Mouse (Mus musculus) left cerebral cortex, postnatal 4 days (tissue): ENCODE data around the gene Pcnt. TPM values are rescaled to one million over a fixed set of nuclear protein-coding genes. Genes with fewer than 3 reads are reported as not detected.
A peak's percentile ranks its signal among the peaks of the same experiment; 100 is the strongest.

Experiments
- DNase-seq: peaks from one replicate; pipeline ENCODE4 v3.0.0-alpha.2; 2022
- intact Hi-C: fragments of 180-260 bp; cut with DNase I; formaldehyde crosslinking; loops from one replicate; pipeline ENCODE4 v1.15.1; 2025
- total RNA-seq, 2 experiments: library from RNA; stranded (reverse); gene quantifications; 2 replicates each; pipeline ENCODE4 v1.2.3; 2021

The Pcnt gene
- total RNA-seq, 2 experiments from 2014 or later: 11.5 to 11.6 TPM

DNA sequence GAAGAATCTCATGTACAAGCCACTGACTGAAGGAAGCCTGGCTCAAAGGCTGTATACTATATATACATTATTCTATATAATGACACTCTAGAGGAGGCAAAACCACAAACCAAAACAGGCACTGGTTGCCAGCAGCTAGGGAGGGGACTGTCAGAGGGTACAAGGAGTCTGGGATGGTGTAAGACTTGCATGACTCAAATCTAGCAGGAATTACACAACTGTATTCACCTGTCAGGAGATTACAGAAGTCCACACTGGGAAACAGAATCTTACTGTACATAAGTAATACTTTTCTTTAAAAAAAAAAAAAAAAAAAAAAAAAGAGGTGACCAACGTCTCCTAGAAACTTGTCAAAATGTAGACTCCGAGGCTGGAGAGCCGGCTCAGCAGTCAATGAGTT is 114.0 kb downstream of the Pcnt start:
- intact Hi-C loops: no loop called here
- no peak for DNase-seq

DNA sequence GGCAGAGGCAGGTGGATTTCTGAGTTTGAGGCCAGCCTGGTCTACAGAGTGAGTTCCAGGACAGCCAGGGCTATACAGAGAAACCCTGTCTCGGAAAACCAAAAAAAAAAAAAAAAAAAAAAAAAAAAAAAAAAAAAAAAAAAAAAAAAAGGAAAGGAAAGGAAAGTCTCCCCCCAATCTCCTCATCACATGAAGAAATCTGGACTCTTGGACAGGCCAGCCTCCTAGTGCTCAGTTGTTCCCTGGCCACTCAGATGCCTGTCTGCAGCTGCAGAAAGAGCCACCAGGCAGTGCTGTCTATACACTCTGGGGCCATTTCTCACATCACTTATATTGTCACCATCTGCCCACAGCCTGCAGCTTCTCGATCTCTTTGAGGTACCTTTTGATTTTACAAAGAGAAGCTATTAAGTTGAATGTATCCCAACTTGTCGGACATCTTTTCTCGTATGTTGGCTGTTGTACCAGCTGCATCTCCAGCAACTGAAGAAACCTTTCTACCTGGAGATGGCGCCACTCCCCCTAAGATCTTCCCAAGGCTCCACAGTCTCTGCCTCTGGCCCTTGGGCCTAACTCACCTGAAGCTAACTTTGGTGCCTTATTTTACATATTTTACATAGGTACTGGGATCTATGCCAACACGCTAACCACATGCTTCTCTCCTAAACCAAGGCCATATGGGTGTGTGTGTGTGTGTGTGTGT is 116.1 kb downstream of the Pcnt start:
- peak; percentile 14 for DNase-seq
- intact Hi-C loops: no loop called here

DNA sequence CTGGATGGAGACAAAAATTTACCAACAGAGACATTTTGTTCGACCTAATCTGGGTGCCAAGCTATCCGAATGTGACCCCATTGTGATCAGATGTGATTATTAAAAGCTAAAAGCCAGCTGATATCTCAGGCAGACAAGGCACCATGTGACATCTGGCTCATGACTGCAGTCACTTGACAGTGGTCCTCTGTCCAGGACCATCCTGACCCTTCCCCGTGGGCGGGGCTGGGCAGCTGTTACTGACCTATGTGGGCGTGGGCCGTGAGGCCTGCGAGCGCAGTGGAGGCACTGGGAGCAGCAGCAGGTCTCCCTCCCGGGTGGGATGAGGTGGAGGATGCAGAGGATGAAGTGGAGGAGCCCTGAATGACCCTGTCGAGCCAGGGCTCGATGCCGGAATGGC is 125.0 kb downstream of the Pcnt start:
- no peak for DNase-seq
- intact Hi-C loops: no loop called here

DNA sequence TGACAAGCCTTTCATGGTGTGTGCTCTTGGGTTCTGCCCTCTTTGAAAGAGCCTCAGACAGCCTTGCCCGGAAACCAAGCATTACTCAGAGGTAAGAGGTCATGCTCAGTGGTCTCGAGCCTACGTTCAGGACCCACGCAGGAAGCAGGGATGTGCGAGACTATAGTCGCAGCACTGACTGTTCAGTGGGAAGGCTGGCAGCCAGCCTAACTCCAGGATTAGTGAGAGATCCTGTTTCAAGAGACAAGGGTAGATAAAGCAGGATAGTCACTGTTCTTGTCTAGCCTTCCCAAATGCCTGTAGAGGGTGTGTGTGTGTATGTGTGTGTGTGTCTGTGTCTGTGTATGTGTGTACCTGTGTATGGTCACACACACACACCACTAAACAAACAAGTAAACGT is 126.4 kb downstream of the Pcnt start:
- intact Hi-C loops: no loop called here
- DNase-seq: no peak

DNA sequence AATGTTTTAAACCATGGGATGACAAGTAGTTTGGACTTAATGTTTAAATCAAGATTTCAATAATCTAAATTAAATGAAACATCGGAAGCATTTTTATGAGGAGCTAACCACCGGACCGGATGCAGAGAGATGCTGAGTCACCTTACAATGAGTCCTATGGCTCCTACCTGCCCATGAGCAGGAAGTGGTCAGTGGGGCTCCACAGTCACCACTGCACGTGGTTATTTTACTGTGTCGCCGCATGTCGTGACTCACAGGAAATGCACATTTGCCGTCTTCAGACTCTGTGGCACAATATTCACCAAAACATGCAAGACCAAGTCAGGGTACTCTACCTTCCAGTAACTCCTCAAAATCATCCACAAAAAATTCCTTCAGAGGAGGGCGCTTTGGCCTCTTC is 135.8 kb downstream of the Pcnt start:
- intact Hi-C loops: no loop called here
- no peak for DNase-seq

Other genes with a start within 250 kb of the Pcnt start
- 100 to 1,000 TPM; 145 to 146 TPM for gene Prmt2, start 204.9 kb downstream of the Pcnt start, total RNA-seq
- 1 to 10 TPM; 5.4 to 6.4 TPM for gene S100b, start 188.9 kb downstream of the Pcnt start, total RNA-seq
- 10 to 100 TPM; 75.7 to 77.0 TPM for gene Dip2a, start 97.5 kb downstream of the Pcnt start, total RNA-seq
- gene AC141477.1, start 2.3 kb downstream of the Pcnt start, total RNA-seq: not detected
- gene 2610028H24Rik, start 6.3 kb upstream of the Pcnt start, total RNA-seq: not detected
- 10 to 100 TPM; 59.3 to 61.9 TPM for gene Mcm3ap, start 26.1 kb upstream of the Pcnt start, total RNA-seq
- gene Ybey, start 26.3 kb upstream of the Pcnt start, total RNA-seq: 1 to 10 TPM; 3.8 TPM
- gene Lss, start 88.8 kb upstream of the Pcnt start, total RNA-seq: 100 to 1,000 TPM in 1 of 2 experiments, 10 to 100 TPM in 1; 97.2 to 103 TPM
- not detected for gene Spatc1l, start 119.5 kb upstream of the Pcnt start, total RNA-seq
- not detected for gene Ftcd, start 132.9 kb upstream of the Pcnt start, total RNA-seq
- gene Col6a2, start 180.8 kb upstream of the Pcnt start, total RNA-seq: 10 to 100 TPM; 16.7 to 17.4 TPM